Mouse (Mus musculus) cerebellum, adult 2 months (tissue): ENCODE measurements around the gene Foxn4.

ENCODE experiments used
- CTCF ChIP-seq: fragments of 200-500 bp; IDR thresholded peaks from 2 replicates; pipeline ENCODE4 v1.5.1; 2011; ENCODE audit warnings: low read depth, mild to moderate bottlenecking, control low read depth, low read length, moderate library complexity, borderline replicate concordance; ENCODE audit not compliant: insufficient read depth
- POLR2A ChIP-seq: fragments of 200-500 bp; IDR thresholded peaks from 2 replicates; pipeline ENCODE4 v1.6.1; 2011; ENCODE audit warnings: low read length, control low read depth, borderline replicate concordance; ENCODE audit not compliant: insufficient read depth

GRCm38 (mm10) chr5:114228901-114229300 lies 44.7 kb downstream of the Foxn4 start:
- TF ChIP-seq CTCF (no peak), POLR2A (no peak)
